Mouse (Mus musculus): ENCODE data around the gene Rps6ka4. TPM values are rescaled to one million over a fixed set of nuclear protein-coding genes. Genes with fewer than 3 reads are reported as not detected.

Gene Rps6ka4
- polyA plus RNA-seq, 1 experiment from 2014 or later, result 9.6 TPM

DNA sequence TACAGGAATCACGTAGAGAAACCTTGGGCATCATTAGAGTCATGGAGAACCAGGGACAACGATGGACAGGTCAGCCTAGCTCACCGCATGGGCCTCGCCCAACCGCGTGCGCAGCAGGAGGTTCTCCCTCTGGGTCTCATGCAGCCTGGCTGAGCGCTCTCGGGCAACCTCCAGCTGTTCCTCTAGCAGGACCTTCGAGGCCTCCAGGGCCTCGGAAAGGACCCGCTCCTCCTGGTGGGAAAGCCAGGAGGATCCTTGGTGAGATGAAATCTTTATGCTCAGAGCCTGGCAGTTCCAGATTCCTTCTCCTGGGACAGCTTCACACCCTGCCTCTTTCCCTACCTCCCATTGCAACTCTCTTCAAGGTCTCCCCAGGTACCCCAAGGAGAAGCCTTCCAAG lies 14.2 kb upstream of the Rps6ka4 start:
- no peaks in the 10 kb centered on the region for H3K4me1 ChIP-seq (ENCODE audit: control insufficient read depth, insufficient read depth, low read length)

DNA sequence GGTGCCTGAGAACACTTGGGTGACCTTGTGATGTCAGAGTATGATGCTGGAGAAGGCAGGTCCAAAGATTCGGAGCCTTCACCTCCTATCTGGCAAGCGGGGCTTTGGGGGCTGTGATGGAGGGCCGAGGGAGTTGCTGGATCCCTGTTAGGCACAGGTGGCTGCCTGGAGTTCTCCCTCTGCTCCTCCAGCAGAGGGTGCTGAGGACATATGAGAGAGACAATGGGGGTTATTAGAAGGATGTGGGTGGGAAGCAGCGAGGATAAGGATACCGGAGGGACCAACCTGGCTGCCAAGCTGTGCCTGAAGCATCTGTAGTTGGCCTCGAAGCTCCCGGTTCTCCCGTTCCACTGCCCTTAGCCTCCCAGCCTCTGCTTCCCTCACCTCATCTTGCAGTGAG lies 13.5 kb upstream of the Rps6ka4 start:
- no peaks in the 10 kb centered on the region for H3K4me1 ChIP-seq (ENCODE audit: control insufficient read depth, insufficient read depth, low read length)
- H3K4me3 ChIP-seq (ENCODE audit: low read depth, low read length), result no peak overlapping the region
- H3K27ac ChIP-seq (ENCODE audit: low read depth, low read length), result no peak overlapping the region
- WGBS, result 76% methylated on average over 8 of the region's 8 CpGs
- H3K27me3 ChIP-seq (ENCODE audit: control insufficient read depth, insufficient read depth, low read length), result peaks cover 4% of the 10 kb centered on the region; the same call in 1 of the 2 replicates
- no peaks in the 10 kb centered on the region for H3K36me3 ChIP-seq (ENCODE audit: control insufficient read depth, insufficient read depth, low read length)
- no peak overlapping the region for H3K9ac ChIP-seq (replicated peaks; ENCODE audit: low read depth, low read length)
- no peak for ATAC-seq (ENCODE audit: low read depth)
- H3K4me2 ChIP-seq (ENCODE audit: low read depth, low read length), result no peak overlapping the region
- no peaks in the 10 kb centered on the region for H3K9me3 ChIP-seq (ENCODE audit: control insufficient read depth, low read length)

More for the DNA sequence above, 14.2 kb upstream of the Rps6ka4 start:
- Histone ChIP-seq H3K4me3 (ENCODE audit: low read depth, low read length) (no peak overlapping the region), H3K27ac (ENCODE audit: low read depth, low read length) (no peak overlapping the region), H3K36me3 (ENCODE audit: control insufficient read depth, insufficient read depth, low read length) (no peaks in the 10 kb centered on the region), H3K4me2 (ENCODE audit: low read depth, low read length) (no peak overlapping the region), H3K9ac (replicated peaks; ENCODE audit: low read depth, low read length) (no peak overlapping the region), H3K27me3 (ENCODE audit: control insufficient read depth, insufficient read depth, low read length) (no peaks in the 10 kb centered on the region), H3K9me3 (ENCODE audit: control insufficient read depth, low read length) (no peaks in the 10 kb centered on the region)
- ATAC-seq (ENCODE audit: low read depth), result no peak
- 91% methylated on average over 12 of the region's 12 CpGs for WGBS

DNA sequence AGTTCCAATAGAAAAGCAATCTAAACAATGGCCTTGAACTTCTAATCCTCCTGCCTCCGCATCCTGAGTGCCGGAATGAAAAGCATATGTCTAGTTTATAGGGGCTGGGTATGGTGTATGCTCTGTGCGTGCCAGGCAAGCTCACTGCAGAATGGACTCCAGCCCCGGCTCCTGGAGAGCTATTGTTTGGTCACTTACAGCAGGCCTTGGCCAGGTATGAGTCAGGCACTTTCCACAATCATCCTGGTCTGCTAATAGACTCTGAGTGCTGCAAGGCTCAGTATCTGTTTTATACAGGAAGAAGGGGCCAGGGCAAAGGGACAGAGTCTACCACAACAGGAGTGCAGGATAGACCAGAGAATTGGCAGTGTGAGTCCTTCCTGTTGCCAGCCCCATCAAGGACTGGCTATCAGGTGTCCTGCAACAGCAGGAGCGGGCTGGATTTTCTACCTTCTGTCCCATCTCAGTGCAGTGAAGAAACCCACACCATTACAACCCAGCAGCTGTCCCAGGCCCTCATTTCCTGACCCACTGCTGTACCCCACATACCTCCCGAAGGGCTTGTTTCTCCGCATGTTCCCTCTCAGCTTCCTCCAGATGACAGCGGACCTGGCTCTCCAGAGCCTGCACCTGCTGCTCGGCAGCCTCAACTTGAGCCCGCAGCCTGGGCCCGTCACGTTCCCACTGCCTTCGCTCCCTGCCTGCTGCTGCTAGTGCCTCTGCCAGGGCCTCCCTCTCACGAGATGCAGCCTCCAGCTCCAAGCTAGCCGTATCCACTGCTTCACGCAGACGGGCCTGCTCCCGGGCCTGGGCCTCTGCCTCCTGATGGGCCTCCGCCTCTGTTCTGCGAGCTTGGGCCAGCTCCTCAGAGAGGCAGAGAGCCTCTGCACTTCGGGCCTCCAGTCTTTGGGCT lies 12.2 kb upstream of the Rps6ka4 start:
- no peak overlapping the region for H3K9ac ChIP-seq (replicated peaks; ENCODE audit: low read depth, low read length)
- no peaks in the 10 kb centered on the region for H3K9me3 ChIP-seq (ENCODE audit: control insufficient read depth, low read length)
- peaks cover 15% of the 10 kb centered on the region; the same call in 1 of the 2 replicates for H3K27me3 ChIP-seq (ENCODE audit: control insufficient read depth, insufficient read depth, low read length)
- H3K27ac ChIP-seq (ENCODE audit: low read depth, low read length), result no peak overlapping the region
- H3K4me2 ChIP-seq (ENCODE audit: low read depth, low read length), result no peak overlapping the region
- H3K4me1 ChIP-seq (ENCODE audit: control insufficient read depth, insufficient read depth, low read length), result no peaks in the 10 kb centered on the region
- 78% methylated on average over 21 of the region's 21 CpGs for WGBS
- no peaks in the 10 kb centered on the region for H3K36me3 ChIP-seq (ENCODE audit: control insufficient read depth, insufficient read depth, low read length)
- no peak overlapping the region for H3K4me3 ChIP-seq (ENCODE audit: low read depth, low read length)
- ATAC-seq (ENCODE audit: low read depth), result no peak

DNA sequence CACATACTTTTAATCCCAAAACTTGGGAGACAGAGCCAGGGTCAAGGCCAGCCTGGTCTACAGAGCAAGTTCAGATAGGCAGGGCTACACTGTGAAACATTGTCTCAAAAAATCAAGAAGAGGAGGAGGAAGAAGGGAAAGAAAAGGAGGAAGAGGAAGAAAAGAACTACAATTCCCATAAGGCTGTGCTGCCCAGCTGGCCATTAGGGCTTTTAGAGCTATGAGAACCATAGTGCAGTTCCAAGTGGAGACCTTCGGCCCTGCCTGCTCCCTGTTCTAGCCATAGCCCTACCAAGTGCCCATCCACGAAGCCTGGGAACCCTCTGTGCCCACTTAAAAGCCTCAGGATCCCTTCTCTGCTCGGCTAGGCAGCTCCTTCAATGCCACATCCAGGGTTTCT lies 11.1 kb upstream of the Rps6ka4 start:
- Histone ChIP-seq H3K36me3 (ENCODE audit: control insufficient read depth, insufficient read depth, low read length) (no peaks in the 10 kb centered on the region), H3K9ac (replicated peaks; ENCODE audit: low read depth, low read length) (no peak overlapping the region), H3K4me2 (ENCODE audit: low read depth, low read length) (no peak overlapping the region), H3K27me3 (ENCODE audit: control insufficient read depth, insufficient read depth, low read length) (peaks cover 15% of the 10 kb centered on the region), H3K4me1 (ENCODE audit: control insufficient read depth, insufficient read depth, low read length) (no peaks in the 10 kb centered on the region), H3K9me3 (ENCODE audit: control insufficient read depth, low read length) (no peaks in the 10 kb centered on the region), H3K27ac (ENCODE audit: low read depth, low read length) (no peak overlapping the region), H3K4me3 (ENCODE audit: low read depth, low read length) (no peak overlapping the region)
- WGBS, result 79% methylated on average over 3 of the region's 3 CpGs
- ATAC-seq (ENCODE audit: low read depth), result no peak

GRCm38 (mm10) chr19:6849506-6850068 lies 9.2 kb upstream of the Rps6ka4 start:
- Histone ChIP-seq H3K36me3 (ENCODE audit: control insufficient read depth, insufficient read depth, low read length) (no peaks in the 10 kb centered on the region), H3K4me3 (ENCODE audit: low read depth, low read length) (no peak overlapping the region), H3K4me2 (ENCODE audit: low read depth, low read length) (no peak overlapping the region), H3K9ac (replicated peaks; ENCODE audit: low read depth, low read length) (no peak overlapping the region), H3K9me3 (ENCODE audit: control insufficient read depth, low read length) (no peaks in the 10 kb centered on the region), H3K4me1 (ENCODE audit: control insufficient read depth, insufficient read depth, low read length) (no peaks in the 10 kb centered on the region), H3K27me3 (ENCODE audit: control insufficient read depth, insufficient read depth, low read length) (peaks cover 15% of the 10 kb centered on the region), H3K27ac (ENCODE audit: low read depth, low read length) (no peak overlapping the region)
- WGBS, result 70% methylated on average over 23 of the region's 23 CpGs
- ATAC-seq (ENCODE audit: low read depth), result no peak

GRCm38 (mm10) chr19:6847841-6848517 lies 7.5 kb upstream of the Rps6ka4 start:
- no peaks in the 10 kb centered on the region for H3K36me3 ChIP-seq (ENCODE audit: control insufficient read depth, insufficient read depth, low read length)
- H3K4me2 ChIP-seq (ENCODE audit: low read depth, low read length), result peak overlapping the region; percentile 21; the same call in 1 of the 2 replicates
- H3K4me3 ChIP-seq (ENCODE audit: low read depth, low read length), result no peak overlapping the region
- H3K27ac ChIP-seq (ENCODE audit: low read depth, low read length), result no peak overlapping the region
- peaks cover 15% of the 10 kb centered on the region for H3K27me3 ChIP-seq (ENCODE audit: control insufficient read depth, insufficient read depth, low read length)
- no peak overlapping the region for H3K9ac ChIP-seq (replicated peaks; ENCODE audit: low read depth, low read length)
- no peak for ATAC-seq (ENCODE audit: low read depth)
- no peaks in the 10 kb centered on the region for H3K4me1 ChIP-seq (ENCODE audit: control insufficient read depth, insufficient read depth, low read length)
- WGBS, result 3% methylated on average over 31 of the region's 31 CpGs
- H3K9me3 ChIP-seq (ENCODE audit: control insufficient read depth, low read length), result no peaks in the 10 kb centered on the region

GRCm38 (mm10) chr19:6846050-6846449 lies 5.6 kb upstream of the Rps6ka4 start:
- no peak for ATAC-seq (ENCODE audit: low read depth)
- Histone ChIP-seq H3K4me1 (ENCODE audit: control insufficient read depth, insufficient read depth, low read length) (0 out of 2 replicates have a peak, but pooled peaks cover 3% of the 10 kb centered on the region), H3K36me3 (ENCODE audit: control insufficient read depth, insufficient read depth, low read length) (no peaks in the 10 kb centered on the region), H3K4me3 (ENCODE audit: low read depth, low read length) (no peak overlapping the region), H3K9me3 (ENCODE audit: control insufficient read depth, low read length) (no peaks in the 10 kb centered on the region), H3K9ac (replicated peaks; ENCODE audit: low read depth, low read length) (no peak overlapping the region), H3K27ac (ENCODE audit: low read depth, low read length) (no peak overlapping the region), H3K4me2 (ENCODE audit: low read depth, low read length) (no peak overlapping the region), H3K27me3 (ENCODE audit: control insufficient read depth, insufficient read depth, low read length) (peaks cover 15% of the 10 kb centered on the region)
- WGBS, result 57% methylated on average over 4 of the region's 4 CpGs

- WGBS, result 87% methylated on average over 1 of the region's 1 CpGs
- no peak overlapping the region for H3K9ac ChIP-seq (replicated peaks; ENCODE audit: low read depth, low read length)
- H3K27me3 ChIP-seq (ENCODE audit: control insufficient read depth, insufficient read depth, low read length), result no peaks in the 10 kb centered on the region; the same call in none of the 2 replicates
- no peaks in the 10 kb centered on the region for H3K9me3 ChIP-seq (ENCODE audit: control insufficient read depth, low read length)
- no peak overlapping the region for H3K4me3 ChIP-seq (ENCODE audit: low read depth, low read length)
- no peaks in the 10 kb centered on the region for H3K36me3 ChIP-seq (ENCODE audit: control insufficient read depth, insufficient read depth, low read length)
- H3K4me2 ChIP-seq (ENCODE audit: low read depth, low read length), result no peak overlapping the region
- ATAC-seq (ENCODE audit: low read depth), result no peak
- peaks cover 16% of the 10 kb centered on the region for H3K4me1 ChIP-seq (ENCODE audit: control insufficient read depth, insufficient read depth, low read length)
- H3K27ac ChIP-seq (ENCODE audit: low read depth, low read length), result no peak overlapping the region
These were observed 1.9 kb upstream of the Rps6ka4 start for GRCm38 (mm10) chr19:6842353-6842752.

GRCm38 (mm10) chr19:6841292-6841597 lies 809 bp upstream of the Rps6ka4 start:
- no peak for ATAC-seq (ENCODE audit: low read depth)
- peak overlapping the region; percentile 98; the same call in 1 of the 2 replicates for H3K4me2 ChIP-seq (ENCODE audit: low read depth, low read length)

More at GRCm38 (mm10) chr19:6841292-6841597, 809 bp upstream of the Rps6ka4 start:
- Histone ChIP-seq H3K9ac (replicated peaks; ENCODE audit: low read depth, low read length) (no peak overlapping the region), H3K27me3 (ENCODE audit: control insufficient read depth, insufficient read depth, low read length) (no peaks in the 10 kb centered on the region; the same call in 1 of the 2 replicates), H3K36me3 (ENCODE audit: control insufficient read depth, insufficient read depth, low read length) (no peaks in the 10 kb centered on the region), H3K27ac (ENCODE audit: low read depth, low read length) (no peak overlapping the region), H3K9me3 (ENCODE audit: control insufficient read depth, low read length) (no peaks in the 10 kb centered on the region), H3K4me3 (ENCODE audit: low read depth, low read length) (no peak overlapping the region), H3K4me1 (ENCODE audit: control insufficient read depth, insufficient read depth, low read length) (peaks cover 16% of the 10 kb centered on the region)
- WGBS, result 7% methylated on average over 3 of the region's 3 CpGs

Data from neural tube, embryonic 14.5 days (tissue).